Mouse (Mus musculus) bone marrow, adult 2 months (tissue): ENCODE results near the gene Cfd.

Experiments
- CTCF ChIP-seq: fragments of 200-500 bp; IDR thresholded peaks from 2 replicates; pipeline ENCODE4 v1.5.1; 2011; ENCODE audit warnings: low read length, control low read depth; ENCODE audit not compliant: control insufficient read depth, insufficient read depth
- POLR2A ChIP-seq: fragments of 200-500 bp; IDR thresholded peaks from 2 replicates; pipeline ENCODE4 v1.6.1; 2011; ENCODE audit warnings: low read depth, mild to moderate bottlenecking, control low read depth, low read length, borderline replicate concordance; ENCODE audit not compliant: control insufficient read depth

GRCm38 (mm10) chr10:79883297-79884084 lies 7.2 kb upstream of the Cfd start:
- no peak for TF ChIP-seq POLR2A
- TF ChIP-seq CTCF: peak; percentile 92
